Mouse (Mus musculus) kidney, postnatal 0 days (tissue): ENCODE measurements around the gene Wdr18. TPM values are rescaled to one million over a fixed set of nuclear protein-coding genes. Genes with fewer than 3 reads are reported as not detected.
A peak's percentile ranks its signal among the peaks of the same experiment; 100 is the strongest.

Experiments used
- ATAC-seq: fragments of 200-750 bp; cut with Nextera tagmentation; replicated peaks from 2 replicates; pipeline ENCODE4 v1.8.0; 2017; ENCODE audit warnings: low read depth, moderate number of reproducible peaks, moderate TSS enrichment, moderate library complexity; ENCODE audit not compliant: low FRiP score
- DNase-seq: peaks from one replicate; pipeline ENCODE4 v3.0.0-alpha.2; 2016; ENCODE audit warnings: low spot score
- H3K27ac ChIP-seq: fragments of 300-500 bp; sonication (generic); 2 replicates; pipeline ENCODE4 v1.5.1; 2014; ENCODE audit warnings: mild to moderate bottlenecking
- H3K27me3 ChIP-seq: fragments of 300-500 bp; sonication (generic); 2 replicates; pipeline ENCODE4 v1.6.1; 2014; ENCODE audit warnings: low read length, mixed read lengths; ENCODE audit not compliant: insufficient read depth
- H3K36me3 ChIP-seq: fragments of 300-500 bp; sonication (generic); 2 replicates; pipeline ENCODE4 v1.6.1; 2014; ENCODE audit warnings: low read length, mixed read lengths; ENCODE audit not compliant: insufficient read depth
- H3K4me1 ChIP-seq: fragments of 300-500 bp; sonication (generic); replicated peaks from 2 replicates; pipeline ENCODE4 v1.6.1; 2014; ENCODE audit warnings: antibody characterized with exemption, low read length, mixed read lengths; ENCODE audit not compliant: insufficient read depth
- H3K4me2 ChIP-seq: fragments of 300-500 bp; sonication (generic); 2 replicates; pipeline ENCODE4 v1.6.1; 2014; ENCODE audit warnings: mild to moderate bottlenecking, low read length, moderate library complexity, mixed read lengths
- H3K4me3 ChIP-seq: fragments of 300-500 bp; sonication (generic); replicated peaks from 2 replicates; pipeline ENCODE4 v1.5.1; 2014; ENCODE audit warnings: low read depth, low read length
- H3K9ac ChIP-seq: fragments of 300-500 bp; sonication (generic); 2 replicates; pipeline ENCODE4 v1.6.1; 2014; ENCODE audit warnings: low read depth, low read length
- H3K9me3 ChIP-seq: fragments of 300-500 bp; sonication (generic); replicated peaks from 2 replicates; pipeline ENCODE4 v1.6.1; 2016; ENCODE audit warnings: low read length, inconsistent platforms, mixed read lengths
- CTCF ChIP-seq: IDR thresholded peaks from 2 replicates; pipeline ENCODE4 v1.5.1; 2016; ENCODE audit warnings: antibody characterized with exemption, low read depth, mild to moderate bottlenecking, moderate library complexity
- WGBS: fragments of 180-500 bp; shearing (Covaris S2); extraction: QIAGEN DNeasy Blood & Tissue Kit; methylation state at CpG from one replicate; pipeline ENCODE4 v1.1.7; 2014; 5-methylcytosine and 5-hydroxymethylcytosine counted together
- polyA plus RNA-seq: library from polyadenylated mRNA; unstranded; fragments of >200 nt; fragmentation: Nextera tagmentation; extraction: Ambion mirVana; gene quantifications from 2 replicates; pipeline ENCODE4 v1.2.1, GENCODE M21; 2015

The Wdr18 gene
- polyA plus RNA-seq, 1 experiment from 2014 or later, result 78.9 TPM

GRCm38 (mm10) chr10:79996272-79997033 is 36.5 kb downstream of the Wdr18 start, which contains the start of gene Abca7:
TSS of gene Abca7 (plus strand) at chr10:79996494.
- H3K4me3 ChIP-seq, result peak within 1 kb of the TSS; percentile 51
- H3K27me3 ChIP-seq, result no peaks in the 10 kb centered on the region
- H3K4me1 ChIP-seq, result peaks cover 19% of the 10 kb centered on the region; the same call in 1 of the 2 replicates
- TF ChIP-seq CTCF, result peak; percentile 31; the same call in 1 of the 2 replicates
- peak within 1 kb of the TSS; percentile 58 for H3K9ac ChIP-seq
- DNase-seq (peak; percentile 96), ATAC-seq (peak; percentile 86)
- peaks cover 21% of the 10 kb centered on the region; the same call in 1 of the 2 replicates for H3K36me3 ChIP-seq
- no peaks in the 10 kb centered on the region for H3K9me3 ChIP-seq
- H3K27ac ChIP-seq, result peak within 1 kb of the TSS; percentile 47; the same call in 1 of the 2 replicates
- peak within 1 kb of the TSS; percentile 86 for H3K4me2 ChIP-seq
- under 1% methylated on average over 34 of the region's 34 CpGs for WGBS

GRCm38 (mm10) chr10:79997034-79997760 is 37.2 kb downstream of the Wdr18 start:
- Histone ChIP-seq H3K9me3 (no peaks in the 10 kb centered on the region), H3K4me3 (peak overlapping the region; percentile 51), H3K9ac (peak overlapping the region; percentile 58), H3K27ac (no peak overlapping the region), H3K27me3 (no peaks in the 10 kb centered on the region), H3K4me2 (peak overlapping the region; percentile 86), H3K36me3 (peaks cover 16% of the 10 kb centered on the region; the same call in 1 of the 2 replicates), H3K4me1 (peaks cover 19% of the 10 kb centered on the region; the same call in 1 of the 2 replicates)
- ATAC-seq, result peak; percentile 22; the same call in 1 of the 2 replicates
- TF ChIP-seq CTCF, result no peak
- WGBS, result under 1% methylated on average over 35 of the region's 35 CpGs
- DNase-seq, result peak; percentile 93

- ATAC-seq (no peak), DNase-seq (no peak)
- no peak overlapping the region for H3K27ac ChIP-seq
- H3K9ac ChIP-seq, result no peak overlapping the region
- no peak for TF ChIP-seq CTCF
- H3K4me3 ChIP-seq, result peak overlapping the region; percentile 51
- 16% methylated on average over 15 of the region's 15 CpGs for WGBS
- H3K27me3 ChIP-seq, result no peaks in the 10 kb centered on the region
- H3K4me1 ChIP-seq, result peaks cover 19% of the 10 kb centered on the region; the same call in 1 of the 2 replicates
- H3K36me3 ChIP-seq, result 0 out of 2 replicates have a peak, but pooled peaks cover 13% of the 10 kb centered on the region
- peak overlapping the region; percentile 86 for H3K4me2 ChIP-seq
- H3K9me3 ChIP-seq, result no peaks in the 10 kb centered on the region
Observed at GRCm38 (mm10) chr10:79997819-79998218, 37.9 kb downstream of the Wdr18 start.

- Histone ChIP-seq H3K9me3 (no peaks in the 10 kb centered on the region), H3K4me1 (peaks cover 14% of the 10 kb centered on the region; the same call in 1 of the 2 replicates), H3K4me2 (no peak overlapping the region), H3K36me3 (no peaks in the 10 kb centered on the region), H3K27ac (no peak overlapping the region), H3K9ac (no peak overlapping the region), H3K27me3 (no peaks in the 10 kb centered on the region), H3K4me3 (no peak overlapping the region)
- ATAC-seq (no peak), DNase-seq (no peak)
- 70% methylated on average over 9 of the region's 9 CpGs for WGBS
- TF ChIP-seq CTCF, result no peak
Observed at GRCm38 (mm10) chr10:80001945-80002344, 42.0 kb downstream of the Wdr18 start.

- H3K27ac ChIP-seq, result no peak overlapping the region
- H3K4me2 ChIP-seq, result no peak overlapping the region
Observed at GRCm38 (mm10) chr10:80002829-80003228, 42.9 kb downstream of the Wdr18 start.

More at GRCm38 (mm10) chr10:80002829-80003228, 42.9 kb downstream of the Wdr18 start:
- no peak for TF ChIP-seq CTCF
- DNase-seq (no peak), ATAC-seq (no peak)
- 32% methylated on average over 21 of the region's 21 CpGs for WGBS
- no peak overlapping the region for H3K4me3 ChIP-seq
- no peaks in the 10 kb centered on the region for H3K9me3 ChIP-seq
- peaks cover 7% of the 10 kb centered on the region; the same call in 1 of the 2 replicates for H3K4me1 ChIP-seq
- no peaks in the 10 kb centered on the region for H3K36me3 ChIP-seq
- no peak overlapping the region for H3K9ac ChIP-seq
- no peaks in the 10 kb centered on the region for H3K27me3 ChIP-seq
